Mouse (Mus musculus) olfactory bulb, adult 2 months (tissue): Measurements from ENCODE around the gene Tusc2.

Source experiments
- CTCF ChIP-seq: fragments of 200-500 bp; IDR thresholded peaks from 2 replicates; pipeline ENCODE4 v1.5.1; 2012; ENCODE audit warnings: low read depth, mild to moderate bottlenecking, low read length, moderate library complexity; ENCODE audit not compliant: insufficient read depth
- POLR2A ChIP-seq: fragments of 200-500 bp; IDR thresholded peaks from 2 replicates; pipeline ENCODE4 v1.6.1; 2012; ENCODE audit warnings: mild to moderate bottlenecking, low read depth, low read length, moderate library complexity; ENCODE audit not compliant: insufficient read depth

DNA sequence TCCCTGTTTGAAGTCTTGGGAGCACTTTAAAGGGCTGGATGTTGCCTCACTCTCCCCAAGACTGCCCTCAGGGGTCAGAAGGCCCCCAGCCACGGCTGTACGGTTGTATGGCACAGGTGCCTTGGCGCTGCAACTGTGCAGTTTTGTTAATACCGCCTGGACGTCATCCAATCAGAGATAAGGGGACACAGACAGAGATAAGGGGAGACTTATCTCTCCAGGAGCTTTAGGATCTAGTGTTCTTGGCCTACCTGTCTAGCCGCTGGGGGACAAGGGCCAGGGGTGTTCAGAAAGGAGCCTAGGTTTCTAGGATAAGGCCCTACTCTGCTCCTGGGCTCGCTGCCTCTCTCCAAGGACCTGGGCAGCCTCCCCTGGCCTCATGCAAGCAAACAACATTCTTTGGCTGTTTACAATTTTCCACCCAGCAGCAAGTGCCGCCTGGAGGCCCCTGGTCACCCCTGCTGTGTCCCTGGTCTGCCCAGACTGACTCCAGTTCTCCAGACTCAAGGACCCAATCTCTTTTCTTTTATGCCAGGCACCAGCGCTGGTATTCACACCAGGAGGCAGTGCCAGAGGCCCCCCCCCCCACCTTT lies 44.7 kb downstream of the Tusc2 start:
- TF ChIP-seq POLR2A: no peak
- no peak for TF ChIP-seq CTCF
